Mouse (Mus musculus) neural tube, embryonic 14.5 days (tissue): Measurements from ENCODE around the gene Trim38. TPM values are rescaled to one million over a fixed set of nuclear protein-coding genes. Genes with fewer than 3 reads are reported as not detected.
"Not testable (repeated sequence)": the region's sequence is repeated elsewhere in the genome, so short reads cannot be mapped to it uniquely, and the experiment has no call there.

Experiments used
- ATAC-seq: fragments of 200-750 bp; cut with Nextera tagmentation; 2 replicates; pipeline ENCODE4 v1.8.0; 2017; ENCODE audit warnings: low read depth, mild to moderate bottlenecking, moderate TSS enrichment, moderate library complexity
- H3K27ac ChIP-seq: fragments of 300-500 bp; sonication (generic); 2 replicates; pipeline ENCODE4 v1.5.1; 2014; ENCODE audit warnings: low read depth, mild to moderate bottlenecking, control low read depth, low read length, moderate library complexity, mixed read lengths
- H3K27me3 ChIP-seq: fragments of 300-500 bp; sonication (generic); 2 replicates; pipeline ENCODE4 v1.6.1; 2014; ENCODE audit warnings: low read length; ENCODE audit not compliant: control insufficient read depth, insufficient read depth
- H3K36me3 ChIP-seq: fragments of 300-500 bp; sonication (generic); 2 replicates; pipeline ENCODE4 v1.6.1; 2014; ENCODE audit warnings: low read length, mixed read lengths; ENCODE audit not compliant: control insufficient read depth, insufficient read depth
- H3K4me1 ChIP-seq: fragments of 300-500 bp; sonication (generic); 2 replicates; pipeline ENCODE4 v1.6.1; 2014; ENCODE audit warnings: low read length; ENCODE audit not compliant: control insufficient read depth, insufficient read depth
- H3K4me2 ChIP-seq: fragments of 300-500 bp; sonication (generic); 2 replicates; pipeline ENCODE4 v1.6.1; 2014; ENCODE audit warnings: mild to moderate bottlenecking, low read depth, low read length, control low read depth
- H3K4me3 ChIP-seq: fragments of 300-500 bp; sonication (generic); 2 replicates; pipeline ENCODE4 v1.5.1; 2014; ENCODE audit warnings: low read depth, low read length, control low read depth, mixed read lengths
- H3K9ac ChIP-seq: fragments of 300-500 bp; sonication (generic); replicated peaks from 2 replicates; pipeline ENCODE4 v1.6.1; 2014; ENCODE audit warnings: low read depth, mild to moderate bottlenecking, control low read depth, low read length, mixed read lengths
- H3K9me3 ChIP-seq: fragments of 300-500 bp; sonication (generic); 2 replicates; pipeline ENCODE4 v1.6.1; 2016; ENCODE audit warnings: low read length; ENCODE audit not compliant: control insufficient read depth
- WGBS: fragments of 180-500 bp; shearing (Covaris S2); extraction: QIAGEN DNeasy Blood & Tissue Kit; methylation state at CpG from one replicate; pipeline ENCODE4 v1.1.7; 2014; 5-methylcytosine and 5-hydroxymethylcytosine counted together
- polyA plus RNA-seq: library from polyadenylated mRNA; unstranded; fragments of >200 nt; fragmentation: Nextera tagmentation; extraction: Ambion mirVana; gene quantifications from 2 replicates; pipeline ENCODE4 v1.2.1, GENCODE M21; 2014

The Trim38 gene
- polyA plus RNA-seq, 1 experiment from 2014 or later = not detected

DNA sequence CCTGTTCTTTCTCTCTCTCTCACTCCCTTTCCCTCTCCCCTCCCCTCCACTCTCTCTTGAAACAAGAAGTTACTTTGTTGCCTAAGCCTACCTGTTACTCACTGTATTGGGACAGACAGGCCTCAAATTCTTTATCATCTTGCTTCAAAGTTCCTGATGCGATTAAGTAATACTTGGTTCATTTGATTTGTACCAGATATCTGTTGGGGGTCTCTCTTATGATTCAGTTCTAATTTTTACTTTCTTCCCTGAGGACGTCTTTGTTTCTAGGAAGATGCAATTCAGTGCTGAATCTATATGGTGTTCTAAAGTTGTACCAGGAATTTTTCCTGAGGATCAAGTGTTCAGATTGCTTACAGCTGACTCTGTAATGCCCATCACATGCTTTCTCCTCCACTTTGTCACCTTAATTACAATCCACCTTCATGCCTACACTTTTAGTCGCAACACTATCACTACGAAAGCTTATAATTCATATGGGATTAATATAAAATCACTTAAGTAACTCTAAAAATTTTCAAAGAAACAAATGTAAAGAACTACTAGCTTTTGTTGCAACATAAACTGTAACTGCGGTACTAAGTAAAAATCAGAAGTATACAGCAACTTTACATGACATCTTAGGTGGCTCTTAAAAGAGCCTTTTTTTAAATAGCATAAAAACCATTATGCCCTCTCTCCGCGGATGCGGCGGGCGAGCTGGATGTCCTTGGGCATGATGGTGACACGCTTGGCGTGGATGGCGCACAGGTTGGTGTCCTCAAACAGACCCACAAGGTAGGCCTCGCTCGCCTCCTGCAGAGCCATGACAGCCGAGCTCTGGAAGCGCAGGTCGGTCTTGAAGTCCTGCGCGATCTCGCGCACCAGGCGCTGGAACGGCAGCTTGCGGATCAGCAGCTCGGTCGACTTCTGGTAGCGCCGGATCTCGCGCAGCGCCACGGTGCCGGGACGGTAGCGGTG is 25.0 kb upstream of the Trim38 start:
- WGBS = under 1% methylated on average over 13 of the region's 36 CpGs
- H3K27ac ChIP-seq = no peak overlapping the region

GRCm38 (mm10) chr13:23745381-23746161 is 24.1 kb upstream of the Trim38 start, which contains the start of gene Hist1h3c:
Gene Hist1h3c (minus strand): TSS chr13:23745602.
- peak within 1 kb of the TSS; percentile 70 for H3K4me2 ChIP-seq
- H3K27me3 ChIP-seq = no peaks in the 10 kb centered on the region
- H3K4me1 ChIP-seq = peaks cover 12% of the 10 kb centered on the region
- H3K27ac ChIP-seq = peak within 1 kb of the TSS; percentile 91
- H3K9me3 ChIP-seq = no peaks in the 10 kb centered on the region
- H3K36me3 ChIP-seq = no peaks in the 10 kb centered on the region
- H3K4me3 ChIP-seq = peak within 1 kb of the TSS; percentile 31
- H3K9ac ChIP-seq = peak within 1 kb of the TSS; percentile 29
- ATAC-seq = peak; percentile 74
- WGBS = 1% methylated on average over 21 of the region's 28 CpGs

More for the DNA sequence above, 25.0 kb upstream of the Trim38 start:
- Histone ChIP-seq H3K4me1 (peaks cover 17% of the 10 kb centered on the region), H3K36me3 (no peaks in the 10 kb centered on the region), H3K4me2 (peak overlapping the region; percentile 70), H3K27me3 (no peaks in the 10 kb centered on the region), H3K4me3 (peak overlapping the region; percentile 31; the same call in 1 of the 2 replicates), H3K9me3 (no peaks in the 10 kb centered on the region), H3K9ac (no peak overlapping the region)
- no peak for ATAC-seq

DNA sequence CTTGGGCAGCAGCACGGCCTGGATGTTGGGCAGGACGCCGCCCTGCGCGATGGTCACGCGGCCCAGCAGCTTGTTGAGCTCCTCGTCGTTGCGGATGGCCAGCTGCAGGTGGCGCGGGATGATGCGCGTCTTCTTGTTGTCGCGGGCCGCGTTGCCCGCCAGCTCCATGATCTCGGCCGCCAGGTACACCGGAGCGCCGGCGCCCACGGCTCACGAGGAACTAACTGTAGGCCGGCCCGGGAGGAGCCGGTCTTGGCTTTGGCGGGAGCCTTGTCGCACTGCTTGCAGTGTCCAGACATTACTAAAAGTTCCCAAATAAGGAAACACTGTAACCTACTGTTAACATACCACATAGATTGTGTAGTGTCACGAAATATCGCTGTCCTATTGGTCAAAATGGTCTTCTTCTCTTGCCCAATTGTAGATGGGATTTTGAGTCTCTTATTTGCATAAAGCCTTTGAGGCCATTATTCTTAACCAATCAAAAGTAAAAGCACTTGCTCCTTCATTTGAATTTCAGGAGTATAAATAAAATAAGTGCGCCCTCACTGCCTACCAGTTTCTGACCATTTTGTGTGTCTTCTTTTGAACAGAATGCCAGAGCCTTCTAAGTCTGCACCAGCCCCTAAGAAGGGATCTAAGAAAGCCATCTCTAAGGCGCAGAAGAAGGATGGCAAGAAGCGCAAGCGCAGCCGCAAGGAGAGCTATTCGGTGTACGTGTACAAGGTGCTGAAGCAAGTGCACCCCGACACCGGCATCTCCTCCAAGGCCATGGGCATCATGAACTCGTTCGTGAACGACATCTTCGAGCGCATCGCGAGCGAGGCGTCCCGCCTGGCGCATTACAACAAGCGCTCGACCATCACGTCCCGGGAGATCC is 23.3 kb upstream of the Trim38 start, which contains the start of gene Hist1h2bb:
TSS of gene Hist1h2bb (plus strand) at position 534 of the 880 bp plus-strand sequence.
- H3K4me2 ChIP-seq = peak within 1 kb of the TSS; percentile 70
- H3K36me3 ChIP-seq, H3K9me3 ChIP-seq, H3K27me3 ChIP-seq: not testable (repeated sequence)
- peak; percentile 92 for ATAC-seq
- WGBS = under 1% methylated on average over 41 of the region's 58 CpGs
- peak within 1 kb of the TSS; percentile 35 for H3K9ac ChIP-seq
- peak within 1 kb of the TSS; percentile 91 for H3K27ac ChIP-seq
- peaks cover 12% of the 10 kb centered on the region for H3K4me1 ChIP-seq
- H3K4me3 ChIP-seq = peak within 1 kb of the TSS; percentile 31

- peaks cover 15% of the 10 kb centered on the region for H3K4me1 ChIP-seq
- H3K27me3 ChIP-seq = no peaks in the 10 kb centered on the region
- 2% methylated on average over 11 of the region's 13 CpGs for WGBS
- H3K27ac ChIP-seq = peak overlapping the region; percentile 91; the same call in 1 of the 2 replicates
- 0 out of 2 replicates have a peak overlapping the region, but pooled peaks have one; percentile 35 for H3K9ac ChIP-seq
- no peaks in the 10 kb centered on the region for H3K36me3 ChIP-seq
- H3K9me3 ChIP-seq = no peaks in the 10 kb centered on the region
- ATAC-seq = peak; percentile 3; the same call in 1 of the 2 replicates
- H3K4me3 ChIP-seq = peak overlapping the region; percentile 31
- H3K4me2 ChIP-seq = peak overlapping the region; percentile 70
Measured at GRCm38 (mm10) chr13:23747081-23747891, 22.4 kb upstream of the Trim38 start.

GRCm38 (mm10) chr13:23747892-23748288 is 21.8 kb upstream of the Trim38 start:
- 4% methylated on average over 4 of the region's 4 CpGs for WGBS
- no peak overlapping the region for H3K4me2 ChIP-seq

DNA sequence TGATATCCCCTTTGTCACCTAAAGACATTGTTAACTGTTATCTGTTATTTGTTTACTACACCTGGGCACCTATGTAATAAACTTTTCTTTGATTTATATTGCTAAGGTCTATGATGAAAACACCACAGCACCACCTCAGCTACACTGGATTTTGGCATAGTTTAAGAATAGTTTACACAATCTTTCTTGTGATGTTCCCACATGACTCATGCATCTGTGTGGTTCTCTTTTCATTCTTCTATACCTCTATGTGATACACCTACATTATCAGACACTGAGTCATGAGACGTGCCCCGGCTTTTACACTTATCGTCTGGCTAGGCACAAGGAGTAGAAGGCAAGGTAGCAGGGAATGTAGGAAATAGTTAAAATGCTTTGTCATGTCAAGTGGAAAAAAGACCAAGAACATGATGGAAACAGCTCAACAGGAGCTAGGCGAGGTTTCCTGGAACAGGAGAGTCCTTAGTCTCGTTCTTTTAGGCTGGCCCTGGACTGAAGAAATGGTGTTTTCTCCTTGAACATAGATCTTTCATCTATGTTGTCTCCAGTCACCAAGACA is 20.1 kb upstream of the Trim38 start:
- ATAC-seq = no peak
- H3K4me2 ChIP-seq = no peak overlapping the region
- H3K4me1 ChIP-seq = peaks cover 15% of the 10 kb centered on the region
- H3K4me3 ChIP-seq = no peak overlapping the region
- H3K9me3 ChIP-seq = no peaks in the 10 kb centered on the region
- no peak overlapping the region for H3K27ac ChIP-seq
- no peaks in the 10 kb centered on the region for H3K27me3 ChIP-seq
- WGBS = 93% methylated on average over 5 of the region's 5 CpGs
- H3K36me3 ChIP-seq = no peaks in the 10 kb centered on the region
- no peak overlapping the region for H3K9ac ChIP-seq

More at GRCm38 (mm10) chr13:23747892-23748288, 21.8 kb upstream of the Trim38 start:
- no peak for ATAC-seq
- no peaks in the 10 kb centered on the region for H3K27me3 ChIP-seq
- no peaks in the 10 kb centered on the region for H3K9me3 ChIP-seq
- H3K27ac ChIP-seq = no peak overlapping the region
- H3K9ac ChIP-seq = no peak overlapping the region
- H3K36me3 ChIP-seq = no peaks in the 10 kb centered on the region
- no peak overlapping the region for H3K4me3 ChIP-seq
- H3K4me1 ChIP-seq = peaks cover 15% of the 10 kb centered on the region

DNA sequence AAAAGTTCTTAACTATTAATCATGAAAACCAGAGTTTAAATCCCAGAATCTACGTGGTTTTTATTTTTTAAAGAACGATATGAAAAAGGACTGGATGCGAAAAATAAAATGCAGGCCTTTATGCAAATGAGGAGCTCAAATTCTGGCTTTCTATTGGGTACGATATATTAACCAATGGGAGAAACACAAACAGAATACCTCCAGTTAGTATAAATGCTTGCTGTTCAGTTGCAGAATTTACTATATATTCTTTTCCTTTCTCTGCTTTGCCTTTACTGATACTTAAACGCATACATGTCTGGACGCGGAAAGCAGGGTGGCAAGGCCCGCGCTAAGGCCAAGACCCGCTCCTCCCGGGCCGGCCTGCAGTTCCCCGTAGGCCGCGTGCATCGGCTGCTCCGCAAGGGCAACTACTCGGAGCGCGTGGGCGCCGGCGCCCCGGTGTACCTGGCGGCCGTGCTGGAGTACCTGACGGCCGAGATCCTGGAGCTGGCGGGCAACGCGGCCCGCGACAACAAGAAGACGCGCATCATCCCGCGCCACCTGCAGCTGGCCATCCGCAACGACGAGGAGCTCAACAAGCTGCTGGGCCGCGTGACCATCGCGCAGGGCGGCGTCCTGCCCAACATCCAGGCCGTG is 18.8 kb upstream of the Trim38 start, which contains the start of gene Hist1h2ab:
TSS of gene Hist1h2ab (plus strand) at position 288 of the 639 bp plus-strand sequence.
- Histone ChIP-seq H3K9ac (0 out of 2 replicates have a peak within 1 kb of the TSS, but pooled peaks have one; percentile 37), H3K4me3 (peak within 1 kb of the TSS; percentile 35), H3K27ac (peak within 1 kb of the TSS; percentile 86), H3K4me2 (peak within 1 kb of the TSS; percentile 56), H3K4me1 (peaks cover 13% of the 10 kb centered on the region)
- not testable (repeated sequence) for H3K27me3 ChIP-seq, H3K9me3 ChIP-seq, H3K36me3 ChIP-seq
- WGBS = under 1% methylated on average over 29 of the region's 47 CpGs
- ATAC-seq = peak; percentile 61
